Mouse (Mus musculus) frontal cortex, postnatal 14 days (tissue): ENCODE data around the gene Aif1.

Experiments used
- DNase-seq, 2 experiments: peaks; one replicate each; pipeline ENCODE4 v3.0.0; 2022; ENCODE audit warnings: low spot score in 2 of 2

Gene Aif1

DNA sequence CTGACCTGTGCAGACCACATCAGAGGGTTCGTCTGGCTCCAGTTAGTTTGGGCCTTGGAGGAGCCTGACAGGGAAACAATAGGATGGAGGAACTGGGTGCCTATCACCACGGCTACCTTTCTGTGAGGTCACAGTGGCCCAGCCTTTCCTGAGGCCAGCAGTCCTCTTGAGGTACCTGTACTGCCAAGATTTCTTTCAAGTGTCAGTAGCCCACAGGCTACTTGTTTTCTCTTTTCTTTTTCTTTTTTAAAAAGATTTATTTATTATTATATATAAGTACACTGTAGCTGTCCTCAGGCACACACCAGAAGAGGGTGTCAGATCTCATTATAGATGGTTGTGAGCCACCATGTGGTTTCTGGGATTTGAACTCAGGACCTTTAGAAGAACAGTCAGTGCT is at the start of gene Aif1:
Aif1 (minus strand) TSS at position 101 of the 400 bp plus-strand sequence.
- no peak for DNase-seq

GRCm38 (mm10) chr17:35225456-35225855 is 49.6 kb upstream of the Aif1 start:
- DNase-seq = no peak

DNA sequence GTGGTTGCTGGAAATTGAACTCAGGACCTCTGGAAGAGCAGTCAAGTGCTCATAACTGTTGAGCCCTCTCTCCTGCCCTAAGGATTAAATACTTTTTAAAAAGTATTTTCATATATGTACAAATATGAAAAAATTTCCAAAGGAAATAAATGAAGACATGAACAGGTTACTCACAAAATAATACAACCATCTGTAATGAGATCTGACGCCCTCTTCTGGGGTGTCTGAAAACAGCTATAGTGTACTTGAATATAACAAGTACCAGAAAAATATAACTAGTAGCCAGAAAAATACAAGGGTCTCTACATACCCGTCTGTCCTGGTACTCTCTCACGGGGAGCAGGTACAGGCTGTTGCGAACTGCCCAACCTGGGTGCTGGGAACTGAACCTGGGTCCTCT is 48.8 kb upstream of the Aif1 start:
- DNase-seq = no peak

GRCm38 (mm10) chr17:35222299-35222698 is 46.4 kb upstream of the Aif1 start:
- DNase-seq = no peak

- DNase-seq = no peak
Observed at GRCm38 (mm10) chr17:35220156-35220952, 44.5 kb upstream of the Aif1 start, which contains the start of gene Gm16181. TSS of gene Gm16181 (plus strand) at chr17:35220834.

DNA sequence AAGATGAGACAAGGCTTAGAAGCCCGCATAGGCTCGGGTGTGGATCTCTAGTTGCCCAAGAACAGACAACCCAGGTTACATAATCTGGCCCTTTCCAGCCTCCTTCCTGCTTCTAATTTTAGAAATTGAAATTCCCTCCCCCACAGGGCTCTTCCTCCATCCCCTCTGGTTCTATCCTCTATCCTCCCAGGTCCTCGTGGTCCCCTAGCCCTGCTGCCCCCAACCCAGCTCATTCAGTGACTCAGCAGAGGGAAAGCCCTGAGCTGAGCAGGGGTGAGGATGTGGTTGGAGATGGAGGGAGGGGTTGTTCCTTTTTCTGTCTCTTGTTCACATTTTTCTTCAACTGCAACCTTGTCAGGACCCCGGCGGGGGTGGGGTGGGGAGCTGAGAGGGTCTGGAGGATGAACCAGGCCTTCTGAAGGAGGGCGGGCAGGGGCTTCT is 43.8 kb upstream of the Aif1 start:
- DNase-seq = no peak

DNA sequence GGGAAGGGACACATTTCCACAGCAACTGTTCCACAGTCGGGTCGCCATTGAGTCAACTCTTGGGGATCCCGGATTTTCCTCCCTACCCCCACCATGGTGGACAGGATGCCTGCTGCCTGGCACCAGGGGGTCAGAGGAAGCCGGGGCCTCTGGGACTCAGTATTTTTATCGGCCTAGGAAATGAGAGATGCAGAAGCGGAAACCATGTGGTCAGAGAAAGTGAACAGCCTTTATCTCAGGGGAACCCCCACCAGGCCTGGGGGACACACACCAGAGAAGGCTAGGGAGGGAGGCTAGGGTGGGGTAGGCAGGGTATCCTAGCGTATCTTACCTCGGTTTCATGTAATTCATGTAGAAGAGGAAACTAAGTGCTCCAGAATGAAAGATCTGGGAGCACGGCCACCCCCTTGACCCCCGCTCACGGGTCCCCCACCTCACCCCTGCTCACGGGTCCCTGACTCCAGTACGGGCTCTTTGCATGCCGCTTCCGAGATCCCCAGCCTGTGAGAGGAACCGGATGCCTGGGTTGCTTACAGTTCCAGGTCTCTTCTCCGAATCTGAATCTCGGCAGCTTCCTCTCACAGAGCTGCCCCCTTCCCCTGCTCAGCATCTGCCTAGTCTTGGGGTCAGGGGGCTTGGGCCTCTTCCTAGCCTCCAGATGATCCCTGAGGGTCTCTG is 42.8 kb upstream of the Aif1 start:
- DNase-seq = no peak

- no peak for DNase-seq
Observed at GRCm38 (mm10) chr17:35213071-35213470, 37.2 kb upstream of the Aif1 start.

- no peak for DNase-seq
Observed at GRCm38 (mm10) chr17:35210593-35210992, 34.7 kb upstream of the Aif1 start.

GRCm38 (mm10) chr17:35209785-35210535 is 34.1 kb upstream of the Aif1 start:
- DNase-seq = no peak

DNA sequence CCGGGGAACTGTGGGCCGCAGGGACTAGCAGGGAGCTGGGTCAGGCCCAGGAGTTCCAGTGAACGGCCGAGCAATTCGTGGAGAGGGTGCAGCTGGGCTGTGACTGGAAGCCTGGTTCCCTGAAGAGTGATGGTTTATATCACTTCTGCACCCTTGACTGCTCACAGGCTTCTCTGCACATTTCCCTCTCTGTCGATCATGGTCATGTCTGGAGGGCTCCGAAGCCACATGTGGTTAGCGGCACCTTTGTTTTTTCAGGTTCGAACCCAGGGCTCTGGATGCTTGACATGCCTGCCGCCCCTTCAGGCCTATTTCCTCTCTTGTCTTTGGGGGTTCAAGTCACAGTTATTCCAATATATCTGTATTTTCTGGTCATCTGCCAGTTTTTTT is 29.5 kb upstream of the Aif1 start:
- DNase-seq = no peak

- no peak for DNase-seq
Observed at GRCm38 (mm10) chr17:35204494-35205379, 28.9 kb upstream of the Aif1 start, which contains the start of gene Lta. TSS of gene Lta (minus strand) at chr17:35205351.

GRCm38 (mm10) chr17:35202442-35202841 is 26.6 kb upstream of the Aif1 start:
- no peak for DNase-seq

GRCm38 (mm10) chr17:35201787-35202186 is 25.9 kb upstream of the Aif1 start, which contains the start of gene Tnf:
TSS of gene Tnf (minus strand) at chr17:35202007.
- DNase-seq = no peak

GRCm38 (mm10) chr17:35201128-35201527 is 25.3 kb upstream of the Aif1 start:
- no peak for DNase-seq

GRCm38 (mm10) chr17:35200398-35200797 is 24.5 kb upstream of the Aif1 start:
- DNase-seq = no peak

DNA sequence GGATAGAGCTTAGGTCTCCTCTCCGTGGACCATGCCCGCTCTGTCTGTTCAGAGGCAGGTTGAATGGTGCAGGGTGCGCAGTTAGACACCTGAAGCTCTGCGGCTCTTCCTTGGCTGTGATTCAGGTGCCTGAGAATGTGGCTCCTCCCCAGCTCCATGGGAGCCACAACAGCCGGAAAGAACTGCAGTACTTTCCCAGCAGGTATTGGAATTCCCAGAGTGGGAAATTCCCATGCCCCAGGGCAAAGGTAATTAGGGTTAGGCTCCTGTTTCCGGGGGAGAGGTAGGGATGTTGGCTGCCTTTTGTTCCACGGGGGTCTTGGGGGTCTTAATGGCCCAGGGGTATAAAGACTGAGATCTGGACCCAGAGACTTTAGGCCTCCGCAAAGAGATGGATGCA is 23.1 kb upstream of the Aif1 start:
- DNase-seq = no peak

DNA sequence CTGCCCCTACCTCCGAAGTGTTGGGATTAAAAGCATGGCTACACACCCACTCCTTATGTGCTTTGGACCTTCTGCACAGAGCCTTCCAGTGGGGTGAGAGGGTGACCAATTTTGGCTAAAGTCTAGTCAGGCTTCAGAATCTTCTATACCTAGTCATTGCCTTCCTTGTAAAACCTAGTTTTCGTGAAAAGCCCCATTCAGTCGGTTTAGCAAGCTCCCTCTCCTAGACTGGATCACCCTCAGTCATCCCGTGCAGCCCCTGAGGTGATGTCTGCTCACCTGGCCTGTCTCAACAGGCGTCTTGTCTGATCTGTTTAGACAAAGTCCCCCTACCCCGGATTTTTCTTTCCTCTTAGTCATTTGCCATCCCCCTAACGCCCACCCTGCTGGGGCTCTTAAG is 22.2 kb upstream of the Aif1 start:
- no peak for DNase-seq

GRCm38 (mm10) chr17:35197126-35197525 is 21.3 kb upstream of the Aif1 start:
- no peak for DNase-seq

- no peak for DNase-seq
Observed at GRCm38 (mm10) chr17:35196321-35196641, 20.4 kb upstream of the Aif1 start.

DNA sequence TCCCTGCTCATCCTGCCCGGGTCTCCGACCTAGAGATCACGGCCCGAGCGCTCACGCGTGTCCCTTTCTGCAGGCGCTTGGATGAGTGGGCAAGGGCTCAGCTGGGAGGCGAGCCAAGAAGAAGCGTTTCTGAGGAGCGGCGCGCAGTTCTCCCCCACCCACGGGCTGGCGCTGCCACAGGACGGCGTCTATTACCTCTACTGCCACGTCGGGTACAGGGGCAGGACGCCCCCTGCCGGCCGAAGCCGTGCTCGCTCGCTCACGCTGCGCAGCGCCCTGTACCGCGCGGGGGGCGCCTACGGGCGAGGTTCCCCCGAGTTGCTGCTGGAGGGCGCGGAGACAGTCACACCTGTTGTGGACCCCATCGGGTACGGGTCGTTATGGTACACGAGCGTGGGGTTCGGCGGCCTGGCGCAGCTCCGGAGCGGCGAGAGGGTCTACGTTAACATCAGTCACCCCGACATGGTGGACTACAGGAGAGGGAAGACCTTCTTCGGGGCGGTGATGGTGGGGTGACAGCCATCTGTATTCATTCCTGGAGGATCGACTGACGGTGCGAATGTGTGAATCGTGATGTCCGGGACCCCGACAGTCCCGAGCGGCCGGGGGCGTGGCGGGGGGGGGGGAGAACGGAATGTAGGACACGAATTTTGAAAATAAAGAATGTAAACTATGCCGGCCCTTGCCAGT is 19.9 kb upstream of the Aif1 start:
- DNase-seq = peak; percentile 71 to 72
